Mouse (Mus musculus) lung, embryonic 15.5 days (tissue): ENCODE results near the gene Gm49353. TPM values are rescaled to one million over a fixed set of nuclear protein-coding genes. Genes with fewer than 3 reads are reported as not detected.

ENCODE experiments used
- ATAC-seq: fragments of 200-750 bp; cut with Nextera tagmentation; 2 replicates; pipeline ENCODE4 v1.8.0; 2017; ENCODE audit warnings: moderate number of reproducible peaks, borderline replicate concordance; ENCODE audit not compliant: low FRiP score, low TSS enrichment; ENCODE audit errors: extremely low read depth
- H3K27ac ChIP-seq: fragments of 300-500 bp; sonication (generic); 2 replicates; pipeline ENCODE4 v1.5.1; 2015; ENCODE audit warnings: moderate library complexity, mild to moderate bottlenecking, inconsistent platforms
- H3K27me3 ChIP-seq: fragments of 300-500 bp; sonication (generic); 2 replicates; pipeline ENCODE4 v1.6.1; 2015; ENCODE audit warnings: inconsistent platforms
- H3K36me3 ChIP-seq: fragments of 300-500 bp; sonication (generic); 2 replicates; pipeline ENCODE4 v1.6.1; 2015; ENCODE audit warnings: inconsistent platforms
- H3K4me1 ChIP-seq: fragments of 300-500 bp; sonication (generic); 2 replicates; pipeline ENCODE4 v1.6.1; 2015; ENCODE audit warnings: inconsistent platforms
- H3K4me2 ChIP-seq: fragments of 300-500 bp; sonication (generic); 2 replicates; pipeline ENCODE4 v1.6.1; 2015; ENCODE audit warnings: inconsistent platforms, mild to moderate bottlenecking, moderate library complexity
- H3K4me3 ChIP-seq: fragments of 300-500 bp; sonication (generic); 2 replicates; pipeline ENCODE4 v1.5.1; 2015; ENCODE audit warnings: mild to moderate bottlenecking, inconsistent platforms
- H3K9ac ChIP-seq: fragments of 300-500 bp; sonication (generic); 2 replicates; pipeline ENCODE4 v1.6.1; 2015; ENCODE audit warnings: inconsistent platforms
- H3K9me3 ChIP-seq: fragments of 300-500 bp; sonication (generic); 2 replicates; pipeline ENCODE4 v1.6.1; 2016; ENCODE audit warnings: inconsistent platforms
- WGBS: fragments of 180-500 bp; shearing (Covaris S2); methylation state at CpG from one replicate; pipeline ENCODE4 v1.1.7; 2015; 5-methylcytosine and 5-hydroxymethylcytosine counted together
- polyA plus RNA-seq: library from polyadenylated mRNA; unstranded; fragments of >200 nt; fragmentation: Nextera tagmentation; extraction: Ambion mirVana; gene quantifications from 2 replicates; pipeline ENCODE4 v1.2.1, GENCODE M21; 2015

Gm49353 gene
- polyA plus RNA-seq, 1 experiment from 2014 or later, result 0.31 TPM

DNA sequence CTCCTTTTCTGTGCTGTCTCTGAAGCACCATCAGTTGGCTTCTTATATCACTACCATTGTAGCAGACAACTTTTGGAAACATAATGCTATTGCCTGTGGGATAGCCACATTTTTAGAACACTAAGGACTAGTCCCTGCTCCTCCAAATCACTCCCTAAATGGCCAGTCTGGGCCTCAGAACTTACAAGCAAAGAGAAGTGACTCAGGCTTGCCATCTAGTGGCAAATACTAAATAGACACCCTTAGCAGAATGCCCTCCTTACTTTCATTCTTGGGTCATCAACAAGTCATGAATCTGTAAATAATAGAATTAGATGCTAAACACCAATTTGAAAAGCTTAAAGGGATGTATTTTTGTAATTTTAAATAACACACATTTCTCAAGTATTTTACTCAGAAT is 8.0 kb downstream of the Gm49353 start:
- H3K27ac ChIP-seq, result no peak overlapping the region
- H3K27me3 ChIP-seq, result no peaks in the 10 kb centered on the region
- H3K4me1 ChIP-seq, result 0 out of 2 replicates have a peak, but pooled peaks cover 6% of the 10 kb centered on the region
- H3K4me3 ChIP-seq, result no peak overlapping the region
- H3K4me2 ChIP-seq, result no peak overlapping the region
- H3K9ac ChIP-seq, result no peak overlapping the region
- no peaks in the 10 kb centered on the region for H3K9me3 ChIP-seq
- ATAC-seq, result no peak
- H3K36me3 ChIP-seq, result no peaks in the 10 kb centered on the region

GRCm38 (mm10) chr10:29208735-29209134 is 10.0 kb downstream of the Gm49353 start:
- no peak for ATAC-seq
- no peak overlapping the region for H3K27ac ChIP-seq
- WGBS, result 43% methylated on average over 3 of the region's 3 CpGs

GRCm38 (mm10) chr10:29211453-29211852 is 12.7 kb downstream of the Gm49353 start, which contains the start of gene 9330159F19Rik:
Gene 9330159F19Rik (plus strand): TSS chr10:29211606.
- WGBS, result 9% methylated on average over 4 of the region's 4 CpGs

More at GRCm38 (mm10) chr10:29208735-29209134, 10.0 kb downstream of the Gm49353 start:
- H3K27me3 ChIP-seq, result no peaks in the 10 kb centered on the region
- no peak overlapping the region for H3K9ac ChIP-seq
- H3K4me2 ChIP-seq, result no peak overlapping the region
- H3K9me3 ChIP-seq, result no peaks in the 10 kb centered on the region
- H3K36me3 ChIP-seq, result no peaks in the 10 kb centered on the region
- no peak overlapping the region for H3K4me3 ChIP-seq
- 0 out of 2 replicates have a peak, but pooled peaks cover 7% of the 10 kb centered on the region for H3K4me1 ChIP-seq

GRCm38 (mm10) chr10:29213534-29214100 is 14.9 kb downstream of the Gm49353 start:
- 0 out of 2 replicates have a peak, but pooled peaks cover 7% of the 10 kb centered on the region for H3K4me1 ChIP-seq
- no peak overlapping the region for H3K9ac ChIP-seq
- H3K36me3 ChIP-seq, result no peaks in the 10 kb centered on the region
- no peak overlapping the region for H3K4me3 ChIP-seq
- H3K9me3 ChIP-seq, result no peaks in the 10 kb centered on the region
- H3K27me3 ChIP-seq, result no peaks in the 10 kb centered on the region
- WGBS, result 54% methylated on average over 3 of the region's 3 CpGs
- H3K4me2 ChIP-seq, result no peak overlapping the region
- ATAC-seq, result no peak
- no peak overlapping the region for H3K27ac ChIP-seq

More at GRCm38 (mm10) chr10:29211453-29211852, 12.7 kb downstream of the Gm49353 start, which contains the start of gene 9330159F19Rik:
- no peak within 1 kb of the TSS for H3K27ac ChIP-seq
- H3K36me3 ChIP-seq, result no peaks in the 10 kb centered on the region
- H3K4me2 ChIP-seq, result peak within 1 kb of the TSS; percentile 24; the same call in 1 of the 2 replicates
- ATAC-seq, result peak; percentile 94; the same call in 1 of the 2 replicates
- H3K4me3 ChIP-seq, result no peak within 1 kb of the TSS
- 0 out of 2 replicates have a peak, but pooled peaks cover 7% of the 10 kb centered on the region for H3K4me1 ChIP-seq
- no peaks in the 10 kb centered on the region for H3K27me3 ChIP-seq
- no peak within 1 kb of the TSS for H3K9ac ChIP-seq
- H3K9me3 ChIP-seq, result no peaks in the 10 kb centered on the region

DNA sequence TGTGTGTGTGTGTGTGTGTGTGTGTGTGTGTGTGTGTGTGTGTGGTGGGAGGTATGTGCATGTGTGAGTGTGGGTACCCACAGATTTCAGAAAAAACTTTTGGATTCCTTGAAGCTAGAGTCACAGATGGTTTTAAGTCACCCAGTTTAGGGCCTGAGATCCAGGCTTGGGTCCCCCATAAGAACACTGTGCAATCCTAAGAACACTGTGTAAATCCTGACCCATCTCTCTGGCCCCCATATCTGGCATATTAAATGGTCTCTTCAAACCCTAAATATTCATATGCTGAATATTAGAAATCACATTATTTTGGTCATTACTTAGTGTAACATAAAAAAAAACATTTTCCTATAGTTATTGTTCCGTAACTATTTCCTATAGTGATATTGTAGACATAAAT is 18.2 kb downstream of the Gm49353 start:
- no peak overlapping the region for H3K27ac ChIP-seq
- WGBS, result 90% methylated on average over 1 of the region's 1 CpGs
- H3K9me3 ChIP-seq, result no peaks in the 10 kb centered on the region
- H3K27me3 ChIP-seq, result no peaks in the 10 kb centered on the region
- H3K4me1 ChIP-seq, result no peaks in the 10 kb centered on the region
- no peak overlapping the region for H3K4me3 ChIP-seq
- ATAC-seq, result no peak
- H3K4me2 ChIP-seq, result no peak overlapping the region
- no peaks in the 10 kb centered on the region for H3K36me3 ChIP-seq
- H3K9ac ChIP-seq, result no peak overlapping the region

DNA sequence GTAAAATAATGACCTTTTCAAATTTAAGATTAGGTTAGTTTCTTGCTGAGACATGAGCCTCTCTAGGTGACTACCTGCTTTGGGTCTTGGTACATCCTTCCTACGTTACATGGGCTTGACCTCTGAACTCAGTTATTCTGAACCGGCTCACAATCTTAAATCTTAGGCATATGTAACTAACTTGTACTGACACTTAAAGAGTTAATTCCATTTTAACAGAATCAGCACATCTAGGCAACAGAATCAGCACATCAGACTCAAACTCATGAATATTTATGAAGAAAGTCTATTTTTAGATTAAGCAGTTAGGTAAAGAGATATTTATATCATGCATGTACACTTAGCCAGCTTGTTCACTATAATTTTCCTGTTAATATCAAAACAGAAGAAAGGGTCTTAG is 18.7 kb downstream of the Gm49353 start:
- H3K4me1 ChIP-seq, result no peaks in the 10 kb centered on the region
- H3K4me2 ChIP-seq, result no peak overlapping the region
- no peak for ATAC-seq
- no peaks in the 10 kb centered on the region for H3K36me3 ChIP-seq
- no peaks in the 10 kb centered on the region for H3K27me3 ChIP-seq
- WGBS, result 70% methylated on average over 2 of the region's 2 CpGs
- H3K27ac ChIP-seq, result no peak overlapping the region
- no peaks in the 10 kb centered on the region for H3K9me3 ChIP-seq
- H3K9ac ChIP-seq, result no peak overlapping the region
- H3K4me3 ChIP-seq, result no peak overlapping the region

GRCm38 (mm10) chr10:29225329-29225728 is 26.6 kb downstream of the Gm49353 start:
- ATAC-seq, result no peak
- no peaks in the 10 kb centered on the region for H3K9me3 ChIP-seq
- no peak overlapping the region for H3K4me3 ChIP-seq
- no peaks in the 10 kb centered on the region for H3K4me1 ChIP-seq
- no peak overlapping the region for H3K27ac ChIP-seq
- no peaks in the 10 kb centered on the region for H3K36me3 ChIP-seq
- WGBS, result 83% methylated on average over 4 of the region's 4 CpGs
- H3K27me3 ChIP-seq, result no peaks in the 10 kb centered on the region
- no peak overlapping the region for H3K4me2 ChIP-seq
- no peak overlapping the region for H3K9ac ChIP-seq

GRCm38 (mm10) chr10:29231208-29231607 is 32.5 kb downstream of the Gm49353 start:
- Histone ChIP-seq H3K9ac (no peak overlapping the region), H3K27ac (no peak overlapping the region), H3K4me1 (no peaks in the 10 kb centered on the region), H3K4me3 (no peak overlapping the region), H3K4me2 (no peak overlapping the region), H3K27me3 (no peaks in the 10 kb centered on the region), H3K9me3 (no peaks in the 10 kb centered on the region), H3K36me3 (no peaks in the 10 kb centered on the region)
- WGBS, result 64% methylated on average over 2 of the region's 2 CpGs
- no peak for ATAC-seq

Other genes starting within 250 kb of the Gm49353 start
- gene 2310057J18Rik, start 212.7 kb upstream of the Gm49353 start, polyA plus RNA-seq, result not detected in 2 replicates
- 0.23 and 0.49 TPM in 2 replicates for gene Soga3, start 55.1 kb upstream of the Gm49353 start, polyA plus RNA-seq
- 0.15 and 0.21 TPM in 2 replicates for gene 9330159F19Rik, start 12.7 kb downstream of the Gm49353 start, polyA plus RNA-seq
- gene Echdc1, start 114.2 kb downstream of the Gm49353 start, polyA plus RNA-seq, result 18.8 and 22.5 TPM in 2 replicates
- gene Rnf146, start 163.5 kb downstream of the Gm49353 start, polyA plus RNA-seq, result 45.0 and 51.5 TPM in 2 replicates